Mouse (Mus musculus) frontal cortex, postnatal 36 days (tissue): ENCODE data around the gene Echs1.

Experiments used
- DNase-seq, 2 experiments: peaks; one replicate each; pipeline ENCODE4 v3.0.0; 2022; ENCODE audit warnings: low spot score in 2 of 2

The Echs1 gene

GRCm38 (mm10) chr7:140115583-140116328 lies 520 bp downstream of the Echs1 start, which contains the start of gene Paox:
Gene Paox (plus strand): TSS chr7:140115799.
- DNase-seq: peak; percentile 28 to 69

GRCm38 (mm10) chr7:140111943-140112342 lies 4.3 kb downstream of the Echs1 start:
- DNase-seq: no peak

GRCm38 (mm10) chr7:140104009-140104408 lies 12.3 kb downstream of the Echs1 start:
- DNase-seq: no peak

- DNase-seq: peak; percentile 83 to 86
Measured at GRCm38 (mm10) chr7:140101993-140102860, 14.0 kb downstream of the Echs1 start, which contains the start of gene Fuom. Gene Fuom (minus strand): TSS chr7:140102441.

GRCm38 (mm10) chr7:140101498-140101897 lies 14.8 kb downstream of the Echs1 start:
- DNase-seq: peak in 1 of 2 experiments; percentile 21

GRCm38 (mm10) chr7:140098466-140098865 lies 17.8 kb downstream of the Echs1 start:
- no peak for DNase-seq

GRCm38 (mm10) chr7:140096055-140096454 lies 20.2 kb downstream of the Echs1 start:
- DNase-seq: no peak

GRCm38 (mm10) chr7:140095556-140095955 lies 20.7 kb downstream of the Echs1 start:
- DNase-seq: no peak

- no peak for DNase-seq
Measured at GRCm38 (mm10) chr7:140094954-140095353, 21.3 kb downstream of the Echs1 start.

- no peak for DNase-seq
Measured at GRCm38 (mm10) chr7:140092924-140093528, 23.2 kb downstream of the Echs1 start, which contains the start of gene Prap1. Gene Prap1 (plus strand): TSS chr7:140093395.

GRCm38 (mm10) chr7:140090601-140091000 lies 25.7 kb downstream of the Echs1 start:
- no peak for DNase-seq

- DNase-seq: peak; percentile 93 to 95
Measured at GRCm38 (mm10) chr7:140082242-140082678, 34.0 kb downstream of the Echs1 start, which contains the start of gene Caly. Gene Caly (minus strand): TSS chr7:140082548.

GRCm38 (mm10) chr7:140081408-140082241 lies 34.7 kb downstream of the Echs1 start:
- DNase-seq: peak; percentile 56 to 63

GRCm38 (mm10) chr7:140080503-140081156 lies 35.6 kb downstream of the Echs1 start:
- peak; percentile 88 to 95 for DNase-seq

- peak; percentile 74 for DNase-seq
Measured at GRCm38 (mm10) chr7:140078711-140079110, 37.6 kb downstream of the Echs1 start.

GRCm38 (mm10) chr7:140077698-140078097 lies 38.6 kb downstream of the Echs1 start:
- DNase-seq: no peak

- no peak for DNase-seq
Measured at GRCm38 (mm10) chr7:140070042-140070711, 46.1 kb downstream of the Echs1 start.

GRCm38 (mm10) chr7:140067397-140067796 lies 48.9 kb downstream of the Echs1 start:
- no peak for DNase-seq

- peak; percentile 74 to 86 for DNase-seq
Measured at GRCm38 (mm10) chr7:140063092-140063491, 53.2 kb downstream of the Echs1 start.

GRCm38 (mm10) chr7:140062307-140062706 lies 54.0 kb downstream of the Echs1 start:
- DNase-seq: peak in 1 of 2 experiments; percentile 32
